In genomic region chr1:119504260-119505062, GRCm38 (mm10) we compare ENCODE assay signal across 8 mouse cellular contexts. TPM values are rescaled to one million over a fixed set of nuclear protein-coding genes. Genes with fewer than 3 reads are reported as not detected.
A peak's percentile ranks its signal among the peaks of the same experiment; 100 is the strongest.
DNase-seq lines count a peak whose midpoint lies in the region; ATAC-seq and TF ChIP-seq lines count a peak whose summit lies in the region.

Gene Ralb (minus strand): TSS chr1:119504794.

- WGBS in embryonic facial prominence, embryonic 14.5 days = 1% methylated on average over 38 of the region's 57 CpGs
- WGBS in heart, adult 2 months = under 1% methylated on average over 57 of the region's 57 CpGs
- WGBS in limb, embryonic 13.5 days = under 1% methylated on average over 57 of the region's 57 CpGs
- under 1% methylated on average over 57 of the region's 57 CpGs for WGBS in midbrain, embryonic 16.5 days

- TF ChIP-seq CTCF in heart, adult 2 months (IDR thresholded peaks at IDR 0.05) = no peak

- H3K36me3 ChIP-seq in embryonic facial prominence, embryonic 14.5 days (ENCODE audit: control insufficient read depth, insufficient read depth, low read length) = peaks cover 5% of the 10 kb centered on the region; the same call in 1 of the 2 replicates
- H3K36me3 ChIP-seq in heart, adult 2 months (ENCODE audit: control insufficient read depth, insufficient read depth, low read length) = no peaks in the 10 kb centered on the region; the same call in 1 of the 2 replicates
- peaks cover 16% of the 10 kb centered on the region for H3K36me3 ChIP-seq in limb, embryonic 13.5 days
- no peaks in the 10 kb centered on the region for H3K36me3 ChIP-seq in midbrain, embryonic 16.5 days (ENCODE audit: control insufficient read depth, insufficient read depth, low read length)

- TF ChIP-seq EP300 in heart, adult 2 months (IDR thresholded peaks at IDR 0.05; ENCODE audit: insufficient read depth, low read depth, low read length) = 0 out of 2 replicates have a peak, but pooled peaks have one; percentile 12

- intact Hi-C loops in heart, adult 2 months (cut with DNase I) = loop anchor here (10.0 kb wide), 1 partner anchor 330 kb away; the partner anchor contains the start of gene Ptpn4

- peaks cover 19% of the 10 kb centered on the region for H3K4me1 ChIP-seq in embryonic facial prominence, embryonic 14.5 days (ENCODE audit: control insufficient read depth, insufficient read depth, low read length)
- peaks cover 27% of the 10 kb centered on the region for H3K4me1 ChIP-seq in heart, adult 2 months (ENCODE audit: control insufficient read depth, insufficient read depth, low read length)
- peaks cover 28% of the 10 kb centered on the region for H3K4me1 ChIP-seq in limb, embryonic 13.5 days
- H3K4me1 ChIP-seq in midbrain, embryonic 16.5 days (ENCODE audit: control insufficient read depth, insufficient read depth, low read length) = peaks cover 13% of the 10 kb centered on the region

- H3K79me2 ChIP-seq in heart, adult 2 months (replicated peaks; ENCODE audit: control insufficient read depth, insufficient read depth, low read length) = peaks cover 2% of the 10 kb centered on the region; the same call in 1 of the 2 replicates

- peak within 1 kb of the TSS; percentile 78 for H3K4me3 ChIP-seq in embryonic facial prominence, embryonic 14.5 days (ENCODE audit: low read depth, low read length)
- peak within 1 kb of the TSS; percentile 81 for H3K4me3 ChIP-seq in heart, adult 2 months
- peak within 1 kb of the TSS; percentile 74 for H3K4me3 ChIP-seq in limb, embryonic 13.5 days
- H3K4me3 ChIP-seq in midbrain, embryonic 16.5 days (ENCODE audit: low read depth, low read length) = peak within 1 kb of the TSS; percentile 65

- peak within 1 kb of the TSS; percentile 85 for H3K9ac ChIP-seq in embryonic facial prominence, embryonic 14.5 days (ENCODE audit: low read depth, low read length)
- H3K9ac ChIP-seq in heart, adult 2 months (ENCODE audit: low read depth, low read length) = peak within 1 kb of the TSS; percentile 87
- H3K9ac ChIP-seq in limb, embryonic 13.5 days = peak within 1 kb of the TSS; percentile 84
- peak within 1 kb of the TSS; percentile 87 for H3K9ac ChIP-seq in midbrain, embryonic 16.5 days (ENCODE audit: low read depth, low read length)

- peak; percentile 76 for TF ChIP-seq POLR2A in heart, adult 2 months (IDR thresholded peaks at IDR 0.05; ENCODE audit: insufficient read depth, low read depth, low read length)

- H3K27ac ChIP-seq in embryonic facial prominence, embryonic 14.5 days (replicated peaks; ENCODE audit: low read depth, low read length) = peak within 1 kb of the TSS; percentile 53
- H3K27ac ChIP-seq in heart, adult 2 months = peak within 1 kb of the TSS; percentile 94
- H3K27ac ChIP-seq in limb, embryonic 13.5 days = 0 out of 2 replicates have a peak within 1 kb of the TSS, but pooled peaks have one; percentile 63
- H3K27ac ChIP-seq in midbrain, embryonic 16.5 days (ENCODE audit: low read length) = peak within 1 kb of the TSS; percentile 47; the same call in 1 of the 2 replicates

- no peaks in the 10 kb centered on the region for H3K9me3 ChIP-seq in embryonic facial prominence, embryonic 14.5 days (ENCODE audit: control insufficient read depth, low read length)
- peaks cover 4% of the 10 kb centered on the region; the same call in 1 of the 2 replicates for H3K9me3 ChIP-seq in limb, embryonic 13.5 days
- no peaks in the 10 kb centered on the region for H3K9me3 ChIP-seq in midbrain, embryonic 16.5 days (replicated peaks; ENCODE audit: control insufficient read depth, low read length, poor library complexity, severe bottlenecking)

- no peaks in the 10 kb centered on the region for H3K27me3 ChIP-seq in embryonic facial prominence, embryonic 14.5 days (replicated peaks; ENCODE audit: control insufficient read depth, insufficient read depth, low read length)
- no peaks in the 10 kb centered on the region for H3K27me3 ChIP-seq in heart, adult 2 months (ENCODE audit: control insufficient read depth, insufficient read depth, low read length)
- H3K27me3 ChIP-seq in limb, embryonic 13.5 days = no peaks in the 10 kb centered on the region
- H3K27me3 ChIP-seq in midbrain, embryonic 16.5 days (ENCODE audit: control insufficient read depth, insufficient read depth, low read depth, low read length) = no peaks in the 10 kb centered on the region

- DNase-seq in 3T3-L1 (ENCODE audit: low read depth, low spot score) = peak; percentile 99
- DNase-seq in adrenal gland, postnatal 4 days (ENCODE audit: low spot score in 2 of 2) = peak; percentile 86 to 93
- peak; percentile 99 for DNase-seq in embryonic facial prominence, embryonic 14.5 days (ENCODE audit: low spot score)
- peak; percentile 95 to 99 for DNase-seq in heart, adult 2 months
- DNase-seq in kidney, adult 8-10 months = peak; percentile 99
- DNase-seq in spleen, postnatal 10 days (ENCODE audit: low spot score in 2 of 2) = peak; percentile 62 to 87

- ATAC-seq in embryonic facial prominence, embryonic 14.5 days (ENCODE audit: low read depth) = peak; percentile 98
- ATAC-seq in limb, embryonic 13.5 days (ENCODE audit: low FRiP score, low read depth) = peak; percentile 98
- ATAC-seq in midbrain, embryonic 16.5 days = peak; percentile 97

- H3K4me2 ChIP-seq in embryonic facial prominence, embryonic 14.5 days (ENCODE audit: low read depth, low read length) = peak within 1 kb of the TSS; percentile 84
- H3K4me2 ChIP-seq in limb, embryonic 13.5 days (replicated peaks) = peak within 1 kb of the TSS; percentile 79
- peak within 1 kb of the TSS; percentile 60 for H3K4me2 ChIP-seq in midbrain, embryonic 16.5 days (ENCODE audit: low read length)

RNA-seq across cellular contexts. Expression of gene Ralb, which starts in this region (rescaled TPM):
- total RNA-seq in adrenal gland, postnatal 4 days (2021) = 10 to 100 TPM; 69.3 to 76.0 TPM
- polyA plus RNA-seq in embryonic facial prominence, embryonic 14.5 days (2014; fragmentation: Nextera tagmentation; extraction: Ambion mirVana) = 96.8 and 114 TPM in 2 replicates
- 10 to 100 TPM; 26.9 to 30.1 TPM for total RNA-seq in heart, adult 2 months (2021)
- 23.1 and 29.1 TPM in 2 replicates for polyA plus RNA-seq in heart, adult 2 months (2012; rRNA removed)
- polyA plus RNA-seq in limb, embryonic 13.5 days (2015; fragmentation: Nextera tagmentation; extraction: Ambion mirVana) = 128 and 129 TPM in 2 replicates
- 60.8 and 60.9 TPM in 2 replicates for polyA plus RNA-seq in midbrain, embryonic 16.5 days (2015; fragmentation: Nextera tagmentation; extraction: Ambion mirVana)

Comparison
In these comparisons a context has a peak if more than half of its experiments do, and no peak if none do; other contexts are left out.
1. Peak in every context shown above with its lines: DNase-seq, ATAC-seq, H3K4me3 ChIP-seq and H3K27ac ChIP-seq.